Mouse (Mus musculus) embryo, embryonic 10 days (tissue): ENCODE data around the gene Col4a4.

Experiments used
- DNase-seq: peaks from one replicate; pipeline ENCODE4 v3.0.0-alpha.2; 2015; ENCODE audit warnings: low spot score

Col4a4 gene

GRCm38 (mm10) chr1:82475821-82476220, 110.8 kb downstream of the Col4a4 start:
- DNase-seq, result no peak

- no peak for DNase-seq
These were observed 111.4 kb downstream of the Col4a4 start for GRCm38 (mm10) chr1:82475254-82475653.

DNA sequence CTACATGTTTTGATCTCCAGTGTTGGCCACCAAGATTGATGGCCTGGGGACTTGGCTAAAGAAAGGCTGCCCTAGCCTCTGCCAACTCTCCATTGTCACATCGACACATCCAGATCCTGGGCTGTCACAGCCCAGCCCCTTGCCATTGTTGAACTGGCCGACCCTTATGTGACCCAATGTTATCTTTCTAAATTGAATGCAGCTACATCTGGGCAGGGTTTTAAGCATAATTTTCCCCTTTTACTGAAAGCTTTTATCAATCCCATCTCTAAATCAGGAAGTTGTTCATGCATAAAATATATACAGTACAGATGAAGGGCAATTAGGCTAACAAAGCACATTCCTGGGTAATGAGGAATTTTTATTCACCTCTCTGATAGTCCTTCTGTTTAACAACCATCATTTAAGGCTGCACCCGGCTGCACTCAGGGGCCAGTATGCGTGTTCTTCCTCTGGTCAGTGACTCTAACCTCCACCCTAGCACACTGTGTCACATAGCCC, 112.1 kb downstream of the Col4a4 start:
- peak; percentile 71 for DNase-seq

DNA sequence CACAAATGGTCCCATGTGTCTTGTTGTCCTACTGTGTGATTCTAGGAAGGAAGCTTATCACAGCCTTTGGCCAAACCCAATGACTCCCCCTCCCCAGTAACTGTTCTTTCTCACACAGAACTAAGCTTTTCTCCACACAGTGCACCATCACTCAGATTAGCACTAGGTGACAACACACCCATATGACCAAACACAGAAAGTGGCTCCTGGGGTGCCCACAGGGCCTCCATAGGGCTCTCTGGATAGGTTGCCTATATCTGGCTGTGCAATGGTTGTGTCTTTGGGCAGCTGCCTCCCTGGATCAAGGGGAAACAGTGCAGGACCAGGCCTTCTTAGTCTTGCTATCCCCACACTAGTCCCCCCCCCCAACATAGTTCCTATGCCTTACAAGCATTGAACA, 113.2 kb downstream of the Col4a4 start:
- DNase-seq, result no peak

GRCm38 (mm10) chr1:82470516-82471225, 116.0 kb downstream of the Col4a4 start:
- DNase-seq, result no peak

DNA sequence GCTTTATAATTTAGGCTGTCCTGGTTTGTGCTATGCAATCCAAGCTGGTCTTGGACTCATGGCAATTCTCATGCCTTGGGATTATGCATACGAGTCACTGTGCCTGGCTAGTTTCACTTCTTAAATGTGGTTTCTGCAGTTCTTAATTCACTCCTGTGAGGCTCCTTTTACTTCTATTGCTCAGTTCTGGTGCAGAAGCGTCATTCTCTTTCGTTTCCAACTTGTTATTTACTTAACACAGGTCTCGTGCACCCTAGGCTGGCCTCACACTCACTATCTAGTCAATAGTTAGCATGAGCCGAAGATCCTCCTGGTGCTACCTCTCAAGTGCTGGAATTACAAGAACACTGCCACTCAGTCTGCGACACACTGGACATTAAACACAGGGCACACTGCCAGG, 117.8 kb downstream of the Col4a4 start:
- no peak for DNase-seq

DNA sequence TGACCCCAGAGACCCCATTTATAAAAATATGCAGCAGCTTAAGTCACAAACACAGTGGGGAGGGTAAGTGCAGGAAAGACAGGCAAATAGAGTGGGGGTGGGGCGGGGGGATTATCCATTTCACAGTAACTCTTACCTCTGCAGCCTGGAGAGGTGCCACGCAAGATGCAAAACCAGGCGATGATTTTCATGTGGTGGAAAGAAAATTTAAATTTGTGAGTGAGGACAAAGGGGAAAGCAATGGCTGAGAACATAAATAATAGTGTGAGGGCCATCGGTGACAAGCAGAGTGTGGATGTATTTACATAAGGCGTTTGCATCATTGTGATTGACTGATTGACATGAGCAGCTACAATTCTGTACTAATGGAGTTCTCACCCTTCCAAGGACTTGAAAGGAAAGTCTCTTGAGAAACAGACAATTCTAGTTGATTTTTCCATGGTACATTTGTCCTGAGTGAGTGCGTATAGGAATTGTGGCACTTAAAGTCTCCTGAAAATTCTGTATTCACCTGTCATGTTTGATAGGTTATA, 121.3 kb downstream of the Col4a4 start:
- no peak for DNase-seq

DNA sequence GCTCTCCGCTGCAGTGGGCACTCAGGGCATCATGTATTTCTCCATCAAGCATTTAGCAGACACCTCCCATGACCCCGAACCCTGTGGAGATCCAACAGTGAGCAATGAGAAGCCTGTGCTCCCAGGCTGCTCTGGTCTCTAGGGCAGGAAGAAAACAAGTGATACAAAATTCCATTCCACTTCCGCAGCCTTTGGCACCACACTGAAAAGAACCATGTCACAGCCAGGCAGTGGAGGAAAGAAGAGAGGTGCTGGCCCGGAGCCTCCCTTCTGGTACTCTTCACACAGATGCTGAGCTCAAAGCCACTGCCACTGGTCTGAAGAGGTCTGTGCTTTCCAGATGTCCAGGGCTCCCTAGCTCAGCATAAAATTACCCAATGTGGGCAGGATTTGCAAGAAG, 125.6 kb downstream of the Col4a4 start:
- no peak for DNase-seq

- DNase-seq, result no peak
These were observed 126.7 kb downstream of the Col4a4 start for GRCm38 (mm10) chr1:82459926-82460325.

DNA sequence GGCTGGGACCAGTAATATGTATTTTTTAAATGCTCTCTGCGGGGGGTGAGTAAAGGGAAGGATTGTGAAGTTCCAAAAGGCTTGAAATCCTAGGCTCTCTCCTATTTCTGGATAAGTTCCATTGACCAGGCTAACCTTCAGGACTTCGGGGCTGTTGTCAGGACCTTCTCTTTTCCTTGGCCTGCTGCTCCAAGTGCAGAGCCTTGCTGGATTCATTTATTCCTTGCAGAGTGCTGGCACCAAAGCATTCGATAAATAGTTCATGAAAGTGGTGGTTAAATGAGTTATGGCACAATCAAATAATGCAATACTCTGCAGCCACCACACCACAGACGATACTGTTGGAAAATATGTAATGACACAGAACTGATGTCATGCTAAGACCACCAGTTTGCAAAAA, 127.3 kb downstream of the Col4a4 start:
- no peak for DNase-seq

DNA sequence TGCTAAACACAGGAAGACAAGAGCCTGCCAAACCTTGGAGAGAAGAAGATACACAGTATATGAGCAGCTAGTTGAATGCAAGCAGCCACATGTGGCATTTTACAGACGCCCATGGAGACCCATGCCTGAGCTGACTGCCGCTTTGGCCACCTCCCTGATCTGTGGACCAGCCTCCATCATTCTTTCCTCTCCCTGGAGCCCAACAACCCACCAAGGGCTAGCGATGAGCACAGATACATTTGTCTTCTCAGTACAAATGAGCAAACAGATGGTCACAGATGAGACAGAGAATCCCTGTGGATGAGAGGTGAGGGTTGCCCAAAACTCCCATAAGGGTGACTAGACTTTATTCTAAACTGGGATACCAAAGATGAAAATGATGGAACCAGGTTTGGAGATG, 132.6 kb downstream of the Col4a4 start:
- no peak for DNase-seq

- no peak for DNase-seq
These were observed 134.6 kb downstream of the Col4a4 start for GRCm38 (mm10) chr1:82451927-82452651.

DNA sequence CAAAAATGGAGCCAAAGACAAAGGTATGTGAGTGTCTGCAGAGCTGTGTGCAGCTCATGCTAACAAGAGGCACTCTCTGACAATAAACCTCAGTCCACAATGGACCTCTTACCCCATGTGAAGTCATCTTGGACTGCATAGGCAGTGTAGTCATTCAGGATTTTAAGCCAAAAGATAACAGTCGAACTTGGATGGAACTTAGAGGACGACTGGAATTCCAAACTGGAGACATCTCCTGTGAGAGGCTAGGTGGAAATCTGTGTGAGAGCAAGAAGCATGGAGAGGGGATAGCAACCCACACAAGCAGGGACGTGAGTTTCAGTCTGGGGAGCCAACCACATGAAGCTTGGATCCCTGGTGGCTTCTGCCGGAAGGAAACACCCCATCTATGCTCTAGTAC, 136.8 kb downstream of the Col4a4 start:
- DNase-seq, result no peak

- DNase-seq, result no peak
These were observed 140.6 kb downstream of the Col4a4 start for GRCm38 (mm10) chr1:82446049-82446448.

DNA sequence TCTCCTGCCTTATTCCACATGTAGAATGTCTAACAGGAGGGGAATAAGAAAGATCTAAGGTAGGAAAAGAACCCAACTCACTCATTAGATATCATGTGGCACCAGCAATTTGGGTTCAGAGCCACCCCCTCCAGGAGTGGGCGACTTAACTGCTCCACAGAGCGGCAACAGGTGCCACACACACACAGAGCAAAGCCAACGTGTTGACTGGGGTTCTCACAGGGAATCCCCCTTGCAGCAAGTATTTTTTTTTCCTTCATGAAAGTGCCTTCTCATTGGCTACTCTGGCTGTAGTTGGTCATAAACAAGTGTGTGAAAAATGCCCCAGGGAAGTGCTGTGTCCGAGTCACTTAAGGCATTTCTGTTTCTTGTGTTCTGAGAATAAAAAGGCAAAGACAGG, 143.1 kb downstream of the Col4a4 start:
- no peak for DNase-seq

DNA sequence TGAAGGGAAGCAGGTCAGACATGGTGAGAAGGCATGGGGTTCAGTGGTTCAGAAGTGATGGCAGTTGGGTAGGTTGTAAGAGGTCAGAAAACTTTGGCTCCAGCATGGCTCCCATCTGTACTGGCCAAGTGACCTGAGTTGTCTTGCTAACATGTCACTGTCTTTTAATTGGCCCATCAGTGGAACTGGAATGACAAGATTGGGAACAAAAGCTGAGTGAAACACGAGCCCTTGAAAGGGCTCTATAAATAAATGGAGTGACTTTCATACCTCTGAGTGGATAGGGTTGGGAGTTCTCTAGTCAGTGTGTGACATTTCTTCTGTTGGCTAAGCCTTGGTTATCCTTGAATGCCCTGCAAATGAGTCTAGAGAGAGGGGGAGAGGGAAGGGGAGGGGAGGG, 146.5 kb downstream of the Col4a4 start:
- DNase-seq, result no peak

DNA sequence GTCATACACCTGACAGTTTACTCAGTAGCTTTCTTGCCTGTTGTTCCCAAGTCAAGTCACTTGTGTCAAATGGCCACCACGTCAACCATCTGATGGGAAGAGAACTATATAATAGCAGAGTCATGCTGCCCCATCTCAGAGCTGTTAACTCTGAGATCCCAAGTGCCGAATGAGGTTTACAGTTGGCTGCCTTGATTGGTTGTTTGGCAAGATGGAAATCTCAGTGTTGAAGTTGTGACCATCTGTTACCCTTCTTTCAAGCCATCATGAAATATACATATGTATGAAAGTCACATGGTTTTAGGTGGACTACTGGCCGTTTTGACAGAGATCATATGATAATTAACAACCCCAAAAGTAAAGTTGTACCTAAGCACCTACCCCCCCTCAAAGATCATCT, 149.4 kb downstream of the Col4a4 start:
- no peak for DNase-seq

- no peak for DNase-seq
These were observed 153.0 kb downstream of the Col4a4 start for GRCm38 (mm10) chr1:82433649-82434005.

- peak; percentile 85 for DNase-seq
These were observed 153.6 kb downstream of the Col4a4 start for GRCm38 (mm10) chr1:82432919-82433648.

DNA sequence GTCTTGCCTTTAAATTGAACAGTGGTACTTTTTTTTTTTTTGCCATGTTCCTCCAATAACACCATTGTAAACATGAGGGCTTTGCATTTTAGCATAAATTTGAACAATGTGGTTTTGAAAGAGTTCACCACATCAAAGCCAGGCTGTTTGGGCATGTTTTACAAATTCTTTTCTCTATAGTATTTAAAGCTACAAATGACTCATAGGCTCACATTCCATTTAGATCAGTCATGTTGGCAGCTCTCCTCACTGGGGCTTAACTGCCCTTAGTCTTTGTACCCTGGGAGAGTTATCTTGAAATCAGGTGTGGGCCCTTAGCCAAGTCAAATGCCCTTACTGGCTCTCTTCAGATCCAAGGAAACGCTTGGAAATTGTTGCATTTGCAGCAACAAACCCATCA, 157.6 kb downstream of the Col4a4 start:
- DNase-seq, result no peak

GRCm38 (mm10) chr1:82427729-82428128, 158.9 kb downstream of the Col4a4 start:
- no peak for DNase-seq

DNA sequence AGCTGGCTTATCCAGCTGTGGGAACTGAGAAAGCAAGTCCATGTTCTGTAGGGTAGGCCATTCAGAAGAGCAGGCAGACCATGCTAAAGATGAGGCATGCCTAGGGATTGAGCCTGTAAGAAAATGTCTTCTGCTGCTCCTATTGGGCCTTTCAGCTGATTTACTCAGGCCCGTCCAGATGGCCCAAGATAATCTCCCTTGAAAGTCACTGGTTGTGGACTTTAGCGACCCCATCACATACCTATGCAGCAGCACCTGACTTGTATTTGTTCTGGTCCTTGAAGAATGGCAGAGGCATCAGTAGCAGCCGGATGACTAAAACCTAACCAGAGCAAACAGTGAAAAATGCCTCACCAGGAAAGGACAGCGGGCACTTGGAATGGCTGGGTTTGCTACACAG, 171.0 kb downstream of the Col4a4 start:
- no peak for DNase-seq
